Mouse (Mus musculus): Measurements from ENCODE around the gene Sh3pxd2b.

- TF ChIP-seq CTCF (IDR thresholded peaks at IDR 0.05; ENCODE audit: borderline replicate concordance, extremely low read depth, insufficient read depth, insufficient read length): no peak
- TF ChIP-seq POLR2A (IDR thresholded peaks at IDR 0.05; ENCODE audit: borderline replicate concordance, extremely low read depth, insufficient read depth, insufficient read length, poor library complexity, severe bottlenecking): no peak
These were observed 87.9 kb downstream of the Sh3pxd2b start for GRCm38 (mm10) chr11:32435410-32436060.
